Mouse (Mus musculus) forelimb bud, embryonic 11.5 days (tissue): ENCODE measurements around the gene Gga3.

ENCODE experiments used
- DNase-seq: peaks from one replicate; pipeline ENCODE4 v3.0.0-alpha.2; 2012; ENCODE audit warnings: low read depth, low spot score

Gene Gga3

DNA sequence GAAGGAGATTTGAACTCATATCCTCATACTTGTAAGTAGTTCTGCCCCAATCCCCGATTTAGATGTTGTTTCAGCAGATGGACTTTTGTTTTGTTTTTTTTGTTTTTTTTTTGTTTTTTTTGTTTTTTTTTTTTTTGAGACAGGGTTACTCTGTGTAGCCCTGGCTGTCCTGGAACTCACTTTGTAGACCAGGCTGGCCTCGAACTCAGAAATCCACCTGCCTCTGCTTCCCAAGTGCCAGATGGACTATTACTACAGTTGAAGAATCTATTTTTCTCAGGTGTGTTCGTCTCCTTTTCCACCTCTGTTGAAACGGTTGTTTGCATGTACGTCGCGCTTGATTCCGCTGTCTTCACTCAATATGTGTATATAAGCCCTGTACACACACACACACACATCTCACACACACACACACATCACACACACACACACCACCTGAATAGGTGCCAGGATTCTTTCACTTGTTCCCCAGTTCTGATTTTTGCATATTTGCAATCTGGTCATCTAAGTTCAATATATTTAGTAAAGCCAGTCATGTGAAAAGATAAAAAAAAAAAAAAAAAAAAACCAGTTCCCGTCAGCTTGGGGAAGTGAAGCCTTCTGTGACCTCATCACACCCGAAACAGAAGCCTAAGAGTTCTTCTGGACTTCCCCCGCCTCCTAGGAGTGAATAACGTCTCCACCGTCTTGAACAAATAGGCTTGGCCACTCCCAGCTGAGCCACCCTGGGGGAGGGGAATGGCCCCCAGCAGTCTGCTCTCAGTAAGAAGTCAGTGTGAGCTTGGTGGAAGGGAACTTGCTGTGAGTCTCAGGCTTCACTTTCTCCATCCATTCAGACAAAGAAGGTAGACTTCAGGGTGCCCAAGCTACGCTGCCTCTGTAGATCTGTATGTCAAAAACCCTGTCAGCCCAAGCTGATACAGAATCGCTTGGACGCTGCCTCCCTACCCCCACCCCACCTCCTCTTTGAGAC is 27.0 kb upstream of the Gga3 start:
- DNase-seq, result no peak

DNA sequence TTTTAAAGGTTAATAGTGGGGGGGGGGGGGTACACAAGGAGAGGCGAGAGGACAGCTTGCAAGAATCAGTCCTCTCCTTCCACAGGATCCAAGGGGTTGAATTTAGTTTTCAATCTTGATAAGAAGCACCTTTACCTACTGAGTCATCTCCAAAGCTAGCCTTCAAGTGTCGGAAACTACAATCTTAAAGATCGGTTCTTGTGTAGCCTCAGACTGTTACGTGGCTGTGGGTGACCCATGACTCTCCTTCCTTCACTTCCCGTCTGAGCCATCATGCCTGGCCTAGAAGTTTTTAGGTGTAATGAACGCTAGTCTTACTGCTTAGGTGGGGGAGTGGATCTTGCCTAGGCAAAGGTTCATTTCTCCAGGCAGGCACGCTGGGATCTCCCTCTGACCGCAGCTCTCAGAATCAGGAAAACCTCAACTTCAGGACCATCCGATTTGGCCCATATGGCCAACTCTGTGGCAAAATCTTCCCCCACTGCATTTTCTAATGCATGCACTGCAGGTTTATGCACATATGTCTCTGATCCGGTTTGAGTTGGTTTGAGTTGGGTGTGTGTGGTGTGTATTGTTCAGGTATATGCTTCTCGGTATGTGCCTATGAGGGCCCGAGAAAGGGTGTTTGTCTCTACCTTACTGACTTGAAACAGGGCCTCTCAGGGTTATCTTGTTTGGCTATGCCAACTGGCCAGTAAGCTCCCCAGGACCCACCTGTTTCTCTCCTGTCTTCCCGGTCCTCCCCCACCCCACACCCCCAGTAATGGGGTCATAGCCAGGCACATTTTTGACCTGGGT is 26.1 kb upstream of the Gga3 start:
- no peak for DNase-seq

DNA sequence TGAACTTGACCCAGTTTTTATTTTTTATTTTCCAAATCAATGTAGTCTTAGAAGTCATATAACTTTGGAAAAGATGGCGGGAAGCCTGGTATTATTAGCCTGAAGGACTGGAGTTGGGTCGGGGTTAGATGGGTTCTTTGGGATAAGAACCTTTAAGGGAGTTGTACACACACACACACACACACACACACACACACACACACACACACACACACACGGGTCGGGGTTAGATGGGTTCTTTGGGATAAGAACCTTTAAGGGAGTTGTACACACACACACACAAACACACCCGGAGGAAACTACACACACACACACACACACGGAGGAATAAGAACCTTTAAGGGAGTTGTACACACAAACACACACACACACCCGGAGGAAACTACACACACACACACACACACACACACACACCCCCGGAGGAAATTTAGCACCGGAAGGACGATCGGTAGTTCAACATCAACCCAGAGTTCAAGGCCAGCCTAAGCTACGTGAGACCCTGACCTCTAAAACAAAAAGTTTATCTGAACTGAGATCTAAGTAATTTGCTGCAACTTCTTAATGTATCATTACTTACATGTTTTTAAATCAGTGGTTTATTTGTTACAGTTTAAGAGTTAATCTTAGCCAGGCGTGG is 24.7 kb upstream of the Gga3 start:
- no peak for DNase-seq

DNA sequence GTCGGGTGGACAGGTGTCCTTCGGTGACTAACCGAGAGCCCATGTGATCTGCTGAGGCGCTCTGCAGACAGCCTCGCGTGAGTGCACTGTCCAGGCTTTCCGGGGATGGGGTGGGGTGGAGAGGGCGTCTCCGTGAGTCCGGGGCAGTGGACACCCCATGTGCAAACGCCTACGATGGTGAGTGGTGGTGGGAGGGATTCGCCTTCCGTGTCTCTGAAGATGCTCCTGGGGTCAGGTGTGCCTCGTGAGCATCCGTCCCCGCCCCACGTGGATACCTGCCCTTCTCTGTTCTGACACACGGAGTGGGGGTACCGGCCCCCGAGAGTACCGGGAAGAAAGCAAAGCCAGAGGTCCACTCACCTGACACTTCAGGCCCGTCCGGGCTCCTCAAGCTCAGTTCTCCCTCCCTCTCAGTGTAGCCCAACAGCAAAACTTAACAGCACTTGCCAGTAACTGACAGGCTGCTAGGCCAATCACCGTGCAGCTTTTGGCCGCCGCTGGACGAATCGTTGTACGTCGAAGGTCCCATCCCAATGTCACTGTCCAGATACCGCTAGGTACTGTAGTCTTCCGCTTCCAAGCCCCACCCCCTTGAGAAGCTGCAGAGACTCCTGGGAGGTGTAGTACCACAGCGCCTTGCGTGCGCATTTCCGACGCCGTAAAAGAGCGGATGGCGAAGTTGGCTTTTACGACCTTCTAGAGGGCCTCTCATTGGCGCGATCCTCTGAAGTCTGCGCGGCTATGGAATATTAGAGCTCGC is 24.0 kb upstream of the Gga3 start, which contains the start of gene Slc25a19:
Slc25a19 (minus strand) TSS at position 591 of the 760 bp plus-strand sequence.
- DNase-seq, result peak; percentile 99

DNA sequence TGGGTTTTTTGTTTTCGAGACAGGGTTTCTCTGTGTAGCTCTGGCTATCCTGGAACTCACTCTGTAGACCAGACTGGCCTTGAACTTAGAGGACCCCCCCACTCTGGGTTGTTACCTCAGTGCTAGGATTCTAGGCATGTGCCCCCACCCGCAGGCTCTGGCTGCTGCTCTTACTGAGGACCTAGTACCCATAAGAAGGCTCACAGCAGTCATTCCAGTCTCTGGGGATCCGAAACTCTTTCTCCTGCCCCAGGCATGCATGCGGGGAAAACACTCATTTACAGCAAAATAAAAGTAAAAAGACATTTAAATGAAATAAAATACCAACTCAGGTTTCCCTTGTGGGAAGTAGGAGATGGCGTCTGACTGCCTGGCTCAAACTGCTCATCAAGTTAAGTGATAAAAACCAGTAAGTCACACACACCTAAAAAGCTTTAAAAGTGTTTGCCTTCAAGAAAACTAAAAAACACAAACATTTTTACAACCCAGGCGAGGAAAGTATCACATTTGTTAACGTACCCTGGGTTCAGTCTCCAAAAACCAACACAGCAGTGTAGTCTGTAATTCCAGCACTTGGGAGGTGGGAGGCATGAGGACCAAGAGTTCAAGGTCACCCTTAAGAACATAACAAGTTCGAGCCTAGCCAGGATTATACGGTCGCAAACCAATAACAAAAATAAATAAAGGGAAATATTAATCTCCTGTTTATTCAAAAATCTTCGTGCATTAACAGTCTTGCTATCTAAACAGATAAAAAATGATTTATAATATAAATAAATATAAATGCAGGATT is 23.2 kb upstream of the Gga3 start:
- no peak for DNase-seq

DNA sequence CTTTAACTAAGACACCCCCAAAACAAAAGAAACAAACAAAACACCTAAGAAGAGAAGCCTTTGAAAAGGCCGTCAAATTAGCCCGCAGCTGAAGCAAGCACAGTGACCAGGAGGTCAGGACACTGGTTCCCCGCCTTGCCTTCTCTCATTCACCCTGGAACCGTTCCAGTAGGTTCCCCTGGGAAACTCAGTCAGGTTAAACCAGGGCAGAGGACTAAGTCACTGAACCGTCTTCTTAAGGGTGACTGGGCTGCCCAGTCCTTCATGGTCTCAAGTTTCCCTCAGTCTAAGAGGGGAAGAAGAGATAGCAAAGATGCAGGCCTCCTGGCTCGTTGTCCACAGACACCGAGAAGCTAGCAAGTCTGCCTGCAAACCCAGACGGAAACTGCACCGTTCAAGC is 22.0 kb upstream of the Gga3 start:
- DNase-seq, result no peak

DNA sequence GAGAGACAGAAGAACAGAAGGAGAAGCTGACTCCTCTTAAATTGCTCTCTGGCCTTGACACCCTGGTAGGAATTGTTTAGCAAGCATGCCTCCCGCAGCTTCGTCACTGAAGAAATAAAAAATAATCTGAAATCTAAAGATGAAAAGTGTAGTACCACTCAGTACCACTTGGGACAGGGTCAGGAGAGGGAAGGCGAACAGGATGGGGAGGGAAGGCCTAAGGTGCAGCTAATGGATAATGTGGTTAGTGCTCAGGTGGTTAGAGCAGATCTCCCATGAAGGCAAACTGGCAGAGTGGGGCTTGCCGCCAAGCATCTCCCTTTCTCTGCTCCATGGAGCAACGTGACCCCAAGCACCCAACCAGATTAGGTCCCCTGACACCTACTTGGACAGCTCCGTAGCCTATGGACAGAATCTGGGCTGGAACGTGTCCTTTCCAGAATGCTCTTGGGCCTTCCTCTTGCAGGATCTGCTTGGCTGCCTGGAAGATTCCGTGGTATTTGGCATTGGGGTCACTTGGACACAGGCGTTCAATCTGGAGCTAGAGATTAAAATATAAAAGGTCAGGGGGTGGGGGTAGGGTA is 19.7 kb upstream of the Gga3 start:
- no peak for DNase-seq

DNA sequence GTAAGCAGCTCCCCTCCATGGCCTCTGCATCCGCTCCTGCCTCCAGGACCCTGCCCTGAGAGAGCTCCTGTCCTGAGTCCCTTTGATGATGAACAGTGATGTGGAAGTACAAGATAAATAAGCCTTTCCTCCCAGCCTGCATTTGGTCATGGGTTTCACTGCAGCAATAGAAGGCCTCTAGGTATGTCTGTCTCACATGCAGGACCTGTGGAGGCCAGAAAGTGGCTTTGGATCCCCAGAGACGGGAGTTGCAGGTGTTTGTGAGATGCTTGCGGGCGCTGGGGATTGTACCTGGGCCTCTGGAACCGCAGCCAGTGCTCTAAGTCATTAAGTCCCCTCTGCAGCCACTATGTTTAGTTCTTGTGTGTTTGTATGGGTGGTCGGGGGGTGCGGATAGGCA is 16.1 kb upstream of the Gga3 start:
- no peak for DNase-seq

DNA sequence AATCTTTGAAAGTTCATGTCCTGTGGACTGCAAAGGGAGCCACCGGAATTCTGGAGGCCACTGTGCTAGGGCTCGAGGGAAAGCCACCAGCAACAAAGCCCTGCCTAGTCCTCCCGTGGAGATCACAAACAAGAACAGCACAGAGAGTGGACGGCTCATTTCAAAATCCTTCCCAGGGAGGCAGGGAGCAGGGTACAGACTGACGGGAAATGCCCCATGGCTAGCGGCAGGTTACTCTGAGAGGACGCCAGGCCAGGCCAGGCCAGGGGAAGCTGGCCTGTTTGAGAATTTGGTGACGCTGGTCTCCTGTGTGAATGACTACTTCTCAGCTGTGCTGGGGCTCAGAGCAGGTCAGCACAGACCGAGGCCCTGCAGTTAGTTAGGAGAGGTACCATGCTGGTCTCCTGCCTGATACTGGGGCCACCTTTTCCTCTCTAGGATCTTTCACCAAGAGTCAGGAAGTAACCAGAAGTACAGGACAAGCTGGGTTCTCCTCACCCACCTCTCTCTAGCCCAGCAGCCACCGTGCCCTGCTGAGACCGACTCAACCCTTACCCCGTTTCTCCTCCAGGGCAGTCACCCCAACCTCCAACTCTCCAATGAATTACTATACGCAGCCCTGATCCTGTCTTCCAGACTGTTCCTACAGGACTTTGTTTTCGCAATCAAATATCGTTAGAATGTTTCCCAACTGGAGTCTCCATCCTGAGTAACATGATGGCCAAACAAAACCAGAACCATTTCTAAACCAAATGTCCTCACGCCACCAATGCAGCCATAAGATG is 15.1 kb upstream of the Gga3 start:
- no peak for DNase-seq

DNA sequence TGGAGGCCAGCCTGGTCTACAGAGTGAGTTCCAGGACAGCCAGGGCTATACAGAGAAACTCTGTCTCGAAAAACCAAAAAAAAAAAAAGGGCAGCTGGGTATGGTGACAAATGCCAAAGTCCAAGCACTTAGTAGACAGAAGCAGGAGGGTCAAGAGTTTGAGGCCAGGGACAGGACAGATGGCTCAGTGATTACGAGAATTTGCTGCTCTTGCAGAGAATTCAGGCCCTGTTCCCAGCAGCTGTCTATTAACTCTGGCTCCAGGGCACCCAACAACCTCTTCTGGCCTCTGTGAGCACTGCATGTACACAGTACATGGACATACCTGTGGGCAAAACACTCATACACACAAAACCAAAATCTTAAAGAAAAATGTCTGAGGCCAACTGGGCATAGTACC is 14.2 kb upstream of the Gga3 start:
- DNase-seq, result no peak

DNA sequence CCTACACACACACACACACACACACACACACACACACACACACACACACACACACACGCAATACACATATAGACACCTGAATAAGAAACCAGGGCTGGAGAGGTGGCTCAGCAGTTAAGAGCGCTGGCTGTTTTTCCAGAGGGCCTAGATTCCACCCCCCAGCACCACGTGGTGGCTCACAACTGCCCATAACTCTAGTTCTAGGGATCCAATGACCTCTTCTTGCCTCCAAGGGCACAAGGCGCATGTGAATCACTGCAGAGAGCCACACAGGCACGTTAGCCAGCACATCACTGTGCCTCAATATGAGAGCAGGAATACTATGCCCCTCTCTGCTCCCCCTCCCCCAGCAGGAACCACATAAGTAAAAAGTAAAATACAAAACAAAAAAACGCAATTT is 13.0 kb upstream of the Gga3 start:
- DNase-seq, result no peak

DNA sequence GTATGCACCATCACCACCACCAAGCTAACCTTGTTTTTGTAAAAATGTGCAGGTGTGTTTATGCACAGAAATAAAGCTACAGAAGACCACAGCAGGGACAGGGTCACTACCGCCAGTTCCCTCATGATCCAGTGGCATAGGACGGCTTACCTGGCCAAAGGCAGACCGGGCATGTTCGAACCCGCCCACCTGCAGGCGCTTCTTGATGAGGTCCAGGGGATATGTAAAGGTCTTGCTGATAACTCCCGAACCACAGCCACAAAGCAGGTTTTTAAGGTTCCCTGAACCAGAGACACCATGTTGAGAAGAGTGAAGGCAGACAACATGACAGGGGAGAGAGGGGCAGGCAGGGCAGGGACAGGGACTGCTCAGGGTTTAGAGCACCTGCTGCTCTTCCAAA is 12.5 kb upstream of the Gga3 start:
- DNase-seq, result no peak

DNA sequence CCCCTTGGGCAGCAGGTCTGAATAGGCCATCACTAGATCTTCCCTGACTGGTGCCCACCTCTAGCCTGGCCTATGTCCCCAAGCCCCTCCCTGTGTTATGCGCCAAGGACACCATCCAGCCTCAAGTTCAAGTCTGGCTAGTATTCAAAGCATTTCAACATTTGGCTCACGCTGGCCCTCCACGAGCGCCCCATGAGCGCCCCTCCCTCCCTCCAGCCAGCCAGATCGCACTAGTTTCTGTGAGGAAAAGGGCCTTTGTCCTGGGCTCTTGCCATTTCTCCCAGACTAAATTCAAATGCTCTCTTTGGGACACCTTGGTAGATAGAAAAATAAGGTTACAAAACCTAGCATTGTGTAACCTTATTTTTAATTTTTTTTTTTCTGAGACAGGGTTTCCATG is 12.0 kb upstream of the Gga3 start:
- DNase-seq, result no peak

DNA sequence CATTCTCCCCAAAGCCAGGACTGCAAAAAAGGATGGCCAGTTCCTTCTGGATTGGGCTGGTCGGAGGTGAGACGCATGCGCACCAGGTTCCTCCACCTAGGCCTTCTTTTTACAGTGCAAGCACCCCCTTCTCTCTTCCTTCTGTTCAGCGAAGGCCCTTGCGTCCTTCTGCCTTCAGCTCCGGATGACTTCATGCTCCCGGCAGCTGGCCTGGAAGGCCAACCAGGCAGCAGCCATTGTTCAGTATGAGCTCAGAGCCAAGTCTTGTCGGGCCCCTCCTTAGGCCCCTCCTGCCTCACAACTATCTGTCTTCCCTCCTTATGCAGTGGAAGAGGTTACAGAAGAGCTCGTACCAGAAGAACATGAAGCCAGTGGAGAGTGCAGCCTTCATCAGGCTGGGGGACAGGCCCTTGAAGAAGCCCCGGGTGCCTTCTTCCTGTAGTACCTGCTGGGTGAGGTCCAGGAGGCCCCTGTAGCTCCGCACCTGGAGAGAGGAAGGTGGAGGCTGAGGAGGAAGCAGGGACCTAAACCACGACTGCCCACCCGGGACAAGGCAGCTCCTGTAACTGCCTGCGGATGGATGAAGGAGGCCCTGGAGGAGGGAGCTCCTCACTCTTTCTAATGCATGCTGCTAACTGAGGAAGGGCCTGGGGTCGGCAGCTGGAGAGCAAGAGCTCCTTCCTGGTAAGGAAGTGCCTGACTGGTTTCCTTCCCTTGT is 11.4 kb upstream of the Gga3 start:
- no peak for DNase-seq

DNA sequence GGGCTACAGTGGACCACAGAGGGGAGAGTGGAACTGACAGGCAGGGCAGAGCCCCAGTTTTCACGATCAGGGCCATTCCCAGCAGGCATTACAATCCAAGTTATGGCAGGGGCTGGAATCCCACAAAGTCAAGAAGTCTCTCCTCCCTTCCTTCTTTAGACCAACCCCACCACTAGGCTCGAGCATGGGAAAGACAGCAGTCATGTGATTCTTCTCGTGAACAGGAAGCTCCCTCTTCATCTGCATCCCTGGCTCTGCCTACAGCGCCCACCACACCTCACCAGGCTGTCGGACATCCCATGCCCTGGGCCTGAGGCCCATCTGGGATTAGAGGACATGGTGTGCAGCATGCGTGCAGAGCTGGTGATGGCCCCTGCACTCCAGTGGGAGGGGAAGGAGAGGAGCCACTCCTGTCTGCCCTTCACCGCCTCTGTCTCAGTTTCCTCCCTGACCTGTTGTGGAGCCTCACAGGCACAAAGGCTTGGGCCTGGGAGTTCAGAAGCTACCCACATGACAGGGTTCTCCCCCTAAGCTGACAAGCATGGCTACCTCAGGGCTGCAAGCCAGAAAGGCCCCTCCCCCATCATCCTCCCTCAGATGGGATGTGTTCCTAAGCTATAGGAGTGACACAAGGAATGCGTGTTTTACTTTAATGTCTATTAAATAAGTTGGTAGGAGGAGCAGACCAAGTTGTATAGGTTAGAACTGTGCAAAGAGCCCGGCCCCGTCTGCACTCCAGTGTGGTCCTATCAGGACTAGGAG is 10.7 kb upstream of the Gga3 start:
- DNase-seq, result no peak

DNA sequence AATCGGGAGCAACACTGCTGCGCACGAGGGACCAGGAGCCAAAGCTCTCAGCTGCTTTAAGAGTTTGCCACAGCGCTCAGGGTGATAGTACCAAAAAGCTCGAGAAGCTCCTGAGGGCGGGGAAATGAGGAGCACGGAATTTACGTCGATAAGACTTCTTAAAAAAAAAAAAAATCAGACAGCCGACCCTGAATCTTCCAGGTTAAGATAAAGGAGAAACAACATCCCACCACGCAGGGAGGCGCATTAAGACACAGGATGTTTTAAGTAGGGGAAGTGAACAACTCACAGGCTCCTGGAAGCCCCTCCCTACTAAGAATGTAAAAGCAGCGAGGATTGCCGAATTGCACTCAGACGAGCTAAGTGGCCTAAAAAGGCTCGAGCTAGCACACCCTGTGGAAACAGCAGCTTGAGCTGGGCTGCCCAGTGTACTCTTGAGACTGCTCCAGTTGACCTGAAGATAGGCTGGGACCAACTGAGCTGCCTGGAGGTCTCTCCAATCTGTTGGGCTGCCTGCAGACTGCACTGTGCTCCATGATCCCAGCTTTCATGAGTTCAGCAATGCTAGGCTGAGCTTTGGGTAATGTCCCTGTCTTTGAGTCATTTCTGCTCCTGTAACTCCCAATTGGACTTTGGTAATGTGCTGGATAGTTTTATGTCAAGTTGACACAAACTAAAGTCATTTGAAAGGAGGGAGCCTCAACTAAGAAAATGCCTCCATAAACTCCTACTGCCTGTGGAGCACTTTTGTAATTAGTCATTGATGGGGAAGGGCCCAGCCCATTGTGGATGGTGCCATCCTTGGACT is 9.5 kb upstream of the Gga3 start:
- DNase-seq, result no peak
